Mouse (Mus musculus) G1E (cell line): ENCODE results near the gene Sh3pxd2b. TPM values are rescaled to one million over a fixed set of nuclear protein-coding genes. Genes with fewer than 3 reads are reported as not detected.

Experiments used
- ATAC-seq: 2 replicates; pipeline ENCODE4 v1.8.0; 2016; ENCODE audit warnings: mild to moderate bottlenecking; ENCODE audit not compliant: insufficient number of reproducible peaks, poor library complexity, low FRiP score, severe bottlenecking; ENCODE audit errors: extremely low read depth
- DNase-seq: peaks from one replicate; pipeline ENCODE4 v3.0.0; 2012; ENCODE audit warnings: low spot score
- H3K27me3 ChIP-seq: 2 replicates; pipeline ENCODE4 v1.6.1; 2012; ENCODE audit warnings: mild to moderate bottlenecking, low read length, inconsistent platforms; ENCODE audit not compliant: insufficient read depth
- H3K36me3 ChIP-seq: replicated peaks from 2 replicates; pipeline ENCODE3; 2012; ENCODE audit warnings: mild to moderate bottlenecking, inconsistent platforms
- H3K4me1 ChIP-seq: 2 replicates; pipeline ENCODE4 v1.6.1; 2012; ENCODE audit warnings: low read depth, low read length, inconsistent platforms, mixed read lengths; ENCODE audit not compliant: insufficient read depth
- H3K4me3 ChIP-seq: 2 replicates; pipeline ENCODE4 v1.5.1; 2012; ENCODE audit warnings: low read depth, mild to moderate bottlenecking, inconsistent platforms, low read length, moderate library complexity, mixed read lengths
- H3K9me3 ChIP-seq: replicated peaks from 2 replicates; pipeline ENCODE4 v1.6.1; 2012; ENCODE audit warnings: inconsistent platforms
- CTCF ChIP-seq: IDR thresholded peaks from 2 replicates; pipeline ENCODE4 v1.5.1; 2012; ENCODE audit warnings: low read depth, low read length, inconsistent platforms, mixed read lengths
- GATA1 ChIP-seq: IDR thresholded peaks from 2 replicates; pipeline ENCODE4 v1.6.1; 2012; ENCODE audit warnings: borderline replicate concordance, low read length, inconsistent platforms, mixed read lengths
- GATA2 ChIP-seq: IDR thresholded peaks from 2 replicates; pipeline ENCODE4 v1.6.1; 2012; ENCODE audit warnings: low read depth, low read length, inconsistent platforms, borderline replicate concordance
- POLR2AphosphoS5 ChIP-seq: IDR thresholded peaks from 2 replicates; pipeline ENCODE4 v1.6.1; 2012; ENCODE audit warnings: low read depth, low read length, inconsistent platforms; ENCODE audit not compliant: insufficient replicate concordance
- TAL1 ChIP-seq: conservative IDR thresholded peaks from 2 replicates; pipeline ENCODE4 v1.6.1; 2012; ENCODE audit warnings: low read depth, low read length, inconsistent platforms, mixed read lengths
- polyA plus RNA-seq: library from polyadenylated mRNA; stranded (reverse); fragments of >175 nt; gene quantifications from 2 replicates; pipeline ENCODE4 v1.2.3, GENCODE M21; 2012
- total RNA-seq, 2 experiments: library from RNA; stranded (forward) in 1 of 2; stranded (reverse) in 1 of 2; fragments of 200-1000 nt in 1 of 2; fragments of >200 nt in 1 of 2; fragmentation: Nextera tagmentation in 1 of 2; gene quantifications; 2 replicates each; pipeline ENCODE4 v1.2.3; 2014 to 2017

The Sh3pxd2b gene
- total and polyA plus RNA-seq, 3 experiments = 0.16 TPM; not detected in 2

DNA sequence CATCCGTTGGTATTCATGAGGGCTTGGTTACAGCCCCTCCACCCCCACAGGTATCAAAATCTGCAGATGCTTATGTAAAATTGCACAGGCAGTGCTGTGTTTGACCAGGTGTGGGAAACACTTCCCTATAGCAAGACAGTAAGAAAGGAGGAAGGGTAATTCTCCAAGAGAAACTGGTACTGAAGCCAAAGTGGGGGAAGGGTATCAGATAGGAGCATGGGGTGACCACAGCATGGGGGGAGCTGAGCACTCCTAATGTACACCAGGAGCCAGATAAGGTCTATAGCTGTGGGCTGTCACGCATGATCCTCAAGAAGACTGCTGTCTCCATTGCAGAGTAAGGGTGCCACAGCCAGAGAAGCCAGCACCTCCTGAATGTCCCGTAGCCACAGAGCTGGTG lies 21.4 kb downstream of the Sh3pxd2b start:
- no peak overlapping the region for H3K4me3 ChIP-seq

DNA sequence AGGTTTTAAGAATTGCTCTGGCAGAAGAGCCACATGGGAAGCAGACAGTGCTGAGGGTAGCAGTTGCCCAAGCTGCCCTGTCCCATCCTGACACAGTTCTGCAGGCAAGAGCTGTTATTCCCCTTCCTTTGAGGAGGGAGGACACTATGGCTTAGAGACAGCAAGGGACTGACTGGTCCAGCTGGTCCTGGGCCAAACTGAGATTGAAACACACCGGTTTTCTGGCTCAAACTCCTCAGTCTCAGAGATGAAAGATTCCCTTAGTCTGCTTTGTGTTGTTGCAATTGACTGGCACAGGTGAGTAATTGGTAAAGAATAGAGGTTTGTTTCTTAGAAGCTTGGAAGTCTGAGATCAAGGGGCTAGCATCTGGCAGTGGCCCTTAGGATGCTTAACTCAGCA lies 23.3 kb downstream of the Sh3pxd2b start:
- Histone ChIP-seq H3K36me3 (no peaks in the 10 kb centered on the region), H3K9me3 (no peaks in the 10 kb centered on the region), H3K27me3 (peaks cover 4% of the 10 kb centered on the region), H3K4me1 (no peaks in the 10 kb centered on the region), H3K4me3 (no peak overlapping the region)
- ATAC-seq (no peak), DNase-seq (no peak)
- no peak for TF ChIP-seq GATA2
- no peak for TF ChIP-seq TAL1
- no peak for TF ChIP-seq POLR2AphosphoS5
- TF ChIP-seq CTCF = no peak
- TF ChIP-seq GATA1 = no peak

More for the DNA sequence above, 21.4 kb downstream of the Sh3pxd2b start:
- ATAC-seq (no peak), DNase-seq (no peak)
- H3K4me1 ChIP-seq = no peaks in the 10 kb centered on the region
- TF ChIP-seq CTCF = no peak
- peaks cover 19% of the 10 kb centered on the region for H3K27me3 ChIP-seq
- no peaks in the 10 kb centered on the region for H3K36me3 ChIP-seq
- no peaks in the 10 kb centered on the region for H3K9me3 ChIP-seq

DNA sequence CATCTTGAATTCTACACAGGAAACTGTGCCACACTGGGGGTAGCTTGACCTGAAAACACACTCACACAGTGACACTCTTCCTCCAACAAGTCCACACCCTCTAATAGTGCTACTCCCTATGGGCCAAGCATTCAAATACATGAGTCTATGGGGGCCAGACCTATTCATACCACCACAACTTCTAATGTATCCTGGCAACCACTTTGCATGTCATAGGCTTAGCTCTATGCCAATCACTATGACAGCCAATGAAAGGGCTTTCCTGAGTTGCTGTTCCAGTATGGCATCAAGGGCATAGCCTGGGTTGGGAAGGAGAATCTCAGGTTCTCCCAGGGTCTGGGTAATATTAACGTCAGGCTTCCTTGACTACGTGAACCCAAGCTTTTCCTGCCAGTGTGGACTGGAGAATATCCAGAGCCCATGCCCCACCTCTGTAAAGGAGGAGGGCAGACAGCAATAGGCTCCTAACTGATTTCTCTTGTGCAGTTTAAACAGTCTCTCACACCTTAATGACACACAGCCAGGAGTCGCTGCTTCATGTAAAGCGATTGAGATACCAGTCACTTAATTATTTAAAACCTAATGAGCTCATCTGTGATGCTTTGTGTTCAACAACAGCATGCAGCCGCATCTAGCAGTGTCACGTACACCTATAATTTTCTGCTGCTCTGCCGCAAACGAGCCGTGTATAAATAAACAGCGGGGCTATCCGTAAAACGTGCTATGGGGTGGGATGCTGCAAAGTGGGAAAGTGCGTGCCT lies 25.8 kb downstream of the Sh3pxd2b start:
- no peaks in the 10 kb centered on the region for H3K36me3 ChIP-seq
- TF ChIP-seq CTCF = no peak
- no peak for TF ChIP-seq GATA1
- TF ChIP-seq POLR2AphosphoS5 = no peak
- no peak for TF ChIP-seq GATA2
- TF ChIP-seq TAL1 = no peak
- no peak for DNase-seq
- no peaks in the 10 kb centered on the region for H3K4me1 ChIP-seq
- no peaks in the 10 kb centered on the region for H3K9me3 ChIP-seq
- no peak for ATAC-seq
- H3K27me3 ChIP-seq = peaks cover 3% of the 10 kb centered on the region
- no peak overlapping the region for H3K4me3 ChIP-seq

DNA sequence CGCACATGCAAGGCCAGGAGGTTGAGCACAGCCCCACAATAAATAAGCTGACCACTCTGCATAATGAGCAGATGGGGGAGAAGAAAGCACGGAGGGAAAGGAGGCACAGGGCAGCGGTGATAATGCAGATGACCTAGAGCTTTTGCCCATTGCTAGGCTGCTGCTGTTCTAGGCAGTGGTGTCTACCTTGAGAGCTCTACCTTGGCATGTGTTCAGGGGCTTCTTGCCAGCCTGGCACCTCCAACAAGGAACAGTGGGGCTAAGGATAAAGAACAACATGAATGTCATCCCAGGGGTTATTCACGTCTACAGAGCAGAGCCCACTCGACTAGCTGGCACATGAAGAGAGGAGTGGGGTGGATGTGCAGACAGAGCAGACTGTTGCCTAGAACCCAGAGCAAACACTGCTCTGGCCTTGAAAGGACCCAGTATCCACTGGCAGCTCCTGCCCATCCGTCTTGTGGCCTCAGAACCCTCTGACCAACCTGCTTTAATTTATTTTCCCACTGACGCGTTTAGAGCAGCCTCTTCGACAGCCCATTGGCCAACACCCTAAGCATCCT lies 26.5 kb downstream of the Sh3pxd2b start:
- no peak for DNase-seq
- no peaks in the 10 kb centered on the region for H3K4me1 ChIP-seq
- H3K4me3 ChIP-seq = no peak overlapping the region
- H3K9me3 ChIP-seq = no peaks in the 10 kb centered on the region
- no peak for ATAC-seq
- no peaks in the 10 kb centered on the region for H3K36me3 ChIP-seq
- TF ChIP-seq GATA1 = no peak
- TF ChIP-seq CTCF = no peak
- TF ChIP-seq TAL1 = no peak
- no peak for TF ChIP-seq POLR2AphosphoS5
- TF ChIP-seq GATA2 = no peak
- H3K27me3 ChIP-seq = peaks cover 3% of the 10 kb centered on the region

- TF ChIP-seq GATA2 = no peak
- TF ChIP-seq POLR2AphosphoS5 = no peak
- TF ChIP-seq TAL1 = no peak
- no peak for TF ChIP-seq GATA1
- TF ChIP-seq CTCF = no peak
- H3K9me3 ChIP-seq = no peaks in the 10 kb centered on the region
- no peaks in the 10 kb centered on the region for H3K4me1 ChIP-seq
- ATAC-seq (no peak), DNase-seq (no peak)
- peaks cover 5% of the 10 kb centered on the region for H3K27me3 ChIP-seq
- no peak overlapping the region for H3K4me3 ChIP-seq
- H3K36me3 ChIP-seq = no peaks in the 10 kb centered on the region
These were observed 27.5 kb downstream of the Sh3pxd2b start for GRCm38 (mm10) chr11:32375104-32375535.

- H3K9me3 ChIP-seq = no peaks in the 10 kb centered on the region
- peaks cover 9% of the 10 kb centered on the region for H3K27me3 ChIP-seq
- H3K4me1 ChIP-seq = no peaks in the 10 kb centered on the region
- DNase-seq = no peak
- ATAC-seq = no peak
- TF ChIP-seq POLR2AphosphoS5 (no peak), GATA2 (no peak), GATA1 (no peak), CTCF (no peak), TAL1 (no peak)
- H3K36me3 ChIP-seq = no peaks in the 10 kb centered on the region
- no peak overlapping the region for H3K4me3 ChIP-seq
These were observed 28.5 kb downstream of the Sh3pxd2b start for GRCm38 (mm10) chr11:32376086-32376485.
